Mouse (Mus musculus) C2C12 (cell line): ENCODE measurements around the gene Fam168a.

Experiments
- CEBPB ChIP-seq: IDR thresholded peaks from one replicate; pipeline ENCODE4 v1.6.1; 2011; ENCODE audit warnings: low read depth, mild to moderate bottlenecking, control low read depth, moderate library complexity
- CTCF ChIP-seq: IDR thresholded peaks from one replicate; pipeline ENCODE4 v1.5.1; 2011; ENCODE audit not compliant: control insufficient read depth, insufficient read depth, insufficient read length
- FOSL1 ChIP-seq: IDR thresholded peaks from one replicate; pipeline ENCODE4 v1.8.0; 2011; ENCODE audit warnings: mild to moderate bottlenecking, low read length; ENCODE audit not compliant: poor library complexity, insufficient read depth, severe bottlenecking
- MAX ChIP-seq: IDR thresholded peaks from one replicate; pipeline ENCODE4 v1.6.1; 2011; ENCODE audit warnings: mild to moderate bottlenecking, control low read depth
- MYOD1 ChIP-seq: IDR thresholded peaks from one replicate; pipeline ENCODE4 v1.6.1; 2011; ENCODE audit warnings: low read depth; ENCODE audit not compliant: control insufficient read depth, insufficient read length
- USF1 ChIP-seq: IDR thresholded peaks from one replicate; pipeline ENCODE4 v1.6.1; 2011; ENCODE audit warnings: low read depth, mild to moderate bottlenecking, control low read depth, moderate library complexity

DNA sequence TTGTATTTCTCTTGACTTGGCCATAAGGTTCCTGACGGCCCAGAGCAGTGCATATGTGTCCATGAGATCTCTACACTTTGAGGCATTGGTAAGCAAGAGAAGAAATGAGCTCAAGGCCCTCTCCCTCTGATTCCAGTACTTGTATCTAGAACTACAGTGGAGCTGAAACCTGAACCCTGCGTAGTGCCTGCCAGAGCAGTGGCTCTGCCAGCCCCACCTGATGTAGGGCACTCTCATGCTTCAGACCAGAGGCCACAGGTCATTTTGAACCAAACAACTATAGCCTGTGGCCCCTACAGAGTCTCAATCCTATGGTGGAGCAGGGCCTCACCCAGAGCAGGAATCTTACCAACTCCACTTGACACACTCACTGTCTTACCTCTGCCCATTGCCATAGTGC lies 143.1 kb downstream of the Fam168a start:
- TF ChIP-seq MAX: no peak
- no peak for TF ChIP-seq USF1
- no peak for TF ChIP-seq CTCF
- no peak for TF ChIP-seq CEBPB
- TF ChIP-seq MYOD1: no peak
- no peak for TF ChIP-seq FOSL1
